Mouse (Mus musculus) intestine, postnatal 0 days (tissue): Measurements from ENCODE around the gene Entpd3. TPM values are rescaled to one million over a fixed set of nuclear protein-coding genes. Genes with fewer than 3 reads are reported as not detected.
A peak's percentile ranks its signal among the peaks of the same experiment; 100 is the strongest.

Experiments used
- ATAC-seq: fragments of 200-750 bp; cut with Nextera tagmentation; 2 replicates; pipeline ENCODE4 v1.8.0; 2017; ENCODE audit warnings: mild to moderate bottlenecking, moderate TSS enrichment, moderate library complexity
- H3K27ac ChIP-seq: fragments of 300-500 bp; sonication (generic); 2 replicates; pipeline ENCODE4 v1.5.1; 2014; ENCODE audit warnings: mild to moderate bottlenecking, low read depth, low read length, moderate library complexity
- H3K27me3 ChIP-seq: fragments of 300-500 bp; sonication (generic); replicated peaks from 2 replicates; pipeline ENCODE4 v1.6.1; 2014; ENCODE audit warnings: low read length, mixed read lengths; ENCODE audit not compliant: control insufficient read depth, insufficient read depth
- H3K36me3 ChIP-seq: fragments of 300-500 bp; sonication (generic); 2 replicates; pipeline ENCODE4 v1.6.1; 2014; ENCODE audit warnings: mild to moderate bottlenecking, moderate library complexity; ENCODE audit not compliant: control insufficient read depth, insufficient read depth
- H3K4me1 ChIP-seq: fragments of 300-500 bp; sonication (generic); replicated peaks from 2 replicates; pipeline ENCODE4 v1.6.1; 2014; ENCODE audit warnings: antibody characterized with exemption, low read length, mixed read lengths; ENCODE audit not compliant: control insufficient read depth, insufficient read depth
- H3K4me2 ChIP-seq: fragments of 300-500 bp; sonication (generic); replicated peaks from 2 replicates; pipeline ENCODE4 v1.6.1; 2014; ENCODE audit warnings: low read depth, mild to moderate bottlenecking, moderate library complexity
- H3K4me3 ChIP-seq: fragments of 300-500 bp; sonication (generic); 2 replicates; pipeline ENCODE4 v1.5.1; 2014; ENCODE audit warnings: low read depth, low read length
- H3K9ac ChIP-seq: fragments of 300-500 bp; sonication (generic); 2 replicates; pipeline ENCODE4 v1.6.1; 2014; ENCODE audit warnings: mild to moderate bottlenecking, low read depth, low read length
- H3K9me3 ChIP-seq: fragments of 300-500 bp; sonication (generic); 2 replicates; pipeline ENCODE4 v1.6.1; 2016; ENCODE audit warnings: mixed run types; ENCODE audit not compliant: control insufficient read depth
- CTCF ChIP-seq: sonication (generic); IDR thresholded peaks from 2 replicates; pipeline ENCODE4 v1.5.1; 2016; ENCODE audit warnings: low read depth, mild to moderate bottlenecking, control low read depth, antibody characterized with exemption, moderate library complexity
- WGBS: fragments of 180-500 bp; shearing (Covaris S2); extraction: QIAGEN DNeasy Blood & Tissue Kit; methylation state at CpG from one replicate; pipeline ENCODE4 v1.1.7; 2014; 5-methylcytosine and 5-hydroxymethylcytosine counted together
- polyA plus RNA-seq: library from polyadenylated mRNA; unstranded; fragments of >200 nt; fragmentation: Nextera tagmentation; extraction: Ambion mirVana; gene quantifications from 2 replicates; pipeline ENCODE4 v1.2.1, GENCODE M21; 2015

Gene Entpd3
- polyA plus RNA-seq, 1 experiment from 2014 or later: 1.2 TPM

GRCm38 (mm10) chr9:120497983-120498382 is 41.6 kb upstream of the Entpd3 start:
- no peaks in the 10 kb centered on the region for H3K4me1 ChIP-seq
- no peaks in the 10 kb centered on the region for H3K9me3 ChIP-seq
- no peak overlapping the region for H3K4me3 ChIP-seq
- 82% methylated on average over 5 of the region's 5 CpGs for WGBS
- TF ChIP-seq CTCF: no peak
- H3K27ac ChIP-seq: no peak overlapping the region
- H3K9ac ChIP-seq: no peak overlapping the region
- no peaks in the 10 kb centered on the region for H3K27me3 ChIP-seq
- no peak for ATAC-seq
- peaks cover 25% of the 10 kb centered on the region for H3K36me3 ChIP-seq
- H3K4me2 ChIP-seq: no peak overlapping the region

DNA sequence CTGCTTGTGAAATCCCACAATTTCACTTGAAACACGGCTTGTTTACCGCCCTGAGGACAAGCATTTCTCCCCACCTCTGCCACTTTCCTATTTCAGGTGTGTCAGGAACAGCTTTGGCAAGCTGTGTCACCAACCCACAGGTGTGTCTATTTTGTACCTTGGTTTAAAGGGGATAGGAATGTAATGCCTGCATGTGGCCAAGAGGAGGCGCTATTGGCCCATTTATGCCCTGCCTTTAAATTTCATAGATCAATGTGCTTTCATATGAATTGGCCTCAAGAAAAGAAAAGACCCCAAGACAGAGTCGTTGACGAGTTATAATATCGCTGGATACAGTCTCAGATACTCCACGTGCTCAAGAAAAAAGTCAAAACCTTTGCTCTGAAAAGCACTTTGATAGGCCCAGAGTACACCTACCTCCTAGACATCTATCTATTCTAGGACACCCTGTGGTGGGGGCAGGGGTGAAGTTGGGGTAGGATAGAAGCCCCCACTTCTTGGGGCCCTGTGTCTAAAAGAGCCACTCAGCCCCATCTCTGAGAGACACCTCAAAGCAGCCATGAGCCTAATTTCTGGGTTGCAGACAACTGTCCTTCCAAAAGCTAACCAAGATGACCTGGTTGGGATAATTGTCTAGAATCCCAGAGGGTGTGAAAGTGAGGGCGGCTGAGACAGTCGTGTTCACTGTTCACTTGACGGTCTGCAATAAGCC is 38.3 kb upstream of the Entpd3 start:
- H3K4me2 ChIP-seq: no peak overlapping the region
- H3K4me3 ChIP-seq: no peak overlapping the region
- H3K27ac ChIP-seq: no peak overlapping the region
- no peaks in the 10 kb centered on the region for H3K27me3 ChIP-seq
- 31% methylated on average over 10 of the region's 10 CpGs for WGBS
- peak; percentile 68 for TF ChIP-seq CTCF
- no peaks in the 10 kb centered on the region for H3K9me3 ChIP-seq
- no peak overlapping the region for H3K9ac ChIP-seq
- H3K36me3 ChIP-seq: no peaks in the 10 kb centered on the region; the same call in 1 of the 2 replicates
- no peak for ATAC-seq
- no peaks in the 10 kb centered on the region for H3K4me1 ChIP-seq

GRCm38 (mm10) chr9:120502013-120502412 is 37.6 kb upstream of the Entpd3 start:
- TF ChIP-seq CTCF: peak; percentile 92
- H3K4me3 ChIP-seq: no peak overlapping the region
- no peaks in the 10 kb centered on the region for H3K4me1 ChIP-seq
- WGBS: 7% methylated on average over 8 of the region's 8 CpGs
- no peaks in the 10 kb centered on the region; the same call in 1 of the 2 replicates for H3K36me3 ChIP-seq
- ATAC-seq: 0 out of 2 replicates have a peak, but pooled peaks have one; percentile 31
- H3K27me3 ChIP-seq: no peaks in the 10 kb centered on the region
- 0 out of 2 replicates have a peak, but pooled peaks cover 5% of the 10 kb centered on the region for H3K9me3 ChIP-seq
- H3K4me2 ChIP-seq: no peak overlapping the region
- H3K9ac ChIP-seq: no peak overlapping the region
- H3K27ac ChIP-seq: no peak overlapping the region

- H3K4me3 ChIP-seq: no peak overlapping the region
- H3K27me3 ChIP-seq: no peaks in the 10 kb centered on the region
- WGBS: 78% methylated on average over 2 of the region's 2 CpGs
- no peak overlapping the region for H3K9ac ChIP-seq
- TF ChIP-seq CTCF: no peak
- H3K36me3 ChIP-seq: no peaks in the 10 kb centered on the region
- 0 out of 2 replicates have a peak, but pooled peaks cover 7% of the 10 kb centered on the region for H3K9me3 ChIP-seq
- H3K4me1 ChIP-seq: no peaks in the 10 kb centered on the region
- no peak overlapping the region for H3K27ac ChIP-seq
- H3K4me2 ChIP-seq: no peak overlapping the region
- ATAC-seq: no peak
Observed at GRCm38 (mm10) chr9:120504423-120504822, 35.2 kb upstream of the Entpd3 start.

GRCm38 (mm10) chr9:120511781-120512180 is 27.8 kb upstream of the Entpd3 start:
- Histone ChIP-seq H3K9ac (no peak overlapping the region), H3K4me2 (no peak overlapping the region), H3K4me1 (no peaks in the 10 kb centered on the region), H3K4me3 (no peak overlapping the region), H3K27ac (no peak overlapping the region), H3K9me3 (0 out of 2 replicates have a peak, but pooled peaks cover 4% of the 10 kb centered on the region), H3K27me3 (no peaks in the 10 kb centered on the region), H3K36me3 (no peaks in the 10 kb centered on the region)
- ATAC-seq: no peak
- 81% methylated on average over 3 of the region's 3 CpGs for WGBS
- peak; percentile 73 for TF ChIP-seq CTCF

- TF ChIP-seq CTCF: no peak
- H3K9ac ChIP-seq: no peak overlapping the region
- H3K4me2 ChIP-seq: no peak overlapping the region
- no peaks in the 10 kb centered on the region for H3K4me1 ChIP-seq
- WGBS: 74% methylated on average over 8 of the region's 8 CpGs
- no peaks in the 10 kb centered on the region for H3K36me3 ChIP-seq
- H3K27me3 ChIP-seq: no peaks in the 10 kb centered on the region
- no peak overlapping the region for H3K27ac ChIP-seq
- no peaks in the 10 kb centered on the region for H3K9me3 ChIP-seq
- no peak for ATAC-seq
- no peak overlapping the region for H3K4me3 ChIP-seq
Observed at GRCm38 (mm10) chr9:120516720-120517119, 22.9 kb upstream of the Entpd3 start.
